Mouse (Mus musculus) left cerebral cortex, postnatal 25 days (tissue): ENCODE results near the gene Irak1. TPM values are rescaled to one million over a fixed set of nuclear protein-coding genes. Genes with fewer than 3 reads are reported as not detected.

ENCODE experiments used
- DNase-seq, 2 experiments: peaks; one replicate each; pipeline ENCODE4 v3.0.0; 2022; ENCODE audit warnings: low spot score in 2 of 2, mixed read lengths in 1 of 2
- intact Hi-C: fragments of 180-260 bp; cut with DNase I; formaldehyde crosslinking; loops from one replicate; pipeline ENCODE4 v1.15.1; 2025
- total RNA-seq, 2 experiments: library from RNA; stranded (reverse); gene quantifications; 2 replicates each; pipeline ENCODE4 v1.2.3; 2021

Gene Irak1
- 10 to 100 TPM; 39.5 to 44.0 TPM for total RNA-seq

DNA sequence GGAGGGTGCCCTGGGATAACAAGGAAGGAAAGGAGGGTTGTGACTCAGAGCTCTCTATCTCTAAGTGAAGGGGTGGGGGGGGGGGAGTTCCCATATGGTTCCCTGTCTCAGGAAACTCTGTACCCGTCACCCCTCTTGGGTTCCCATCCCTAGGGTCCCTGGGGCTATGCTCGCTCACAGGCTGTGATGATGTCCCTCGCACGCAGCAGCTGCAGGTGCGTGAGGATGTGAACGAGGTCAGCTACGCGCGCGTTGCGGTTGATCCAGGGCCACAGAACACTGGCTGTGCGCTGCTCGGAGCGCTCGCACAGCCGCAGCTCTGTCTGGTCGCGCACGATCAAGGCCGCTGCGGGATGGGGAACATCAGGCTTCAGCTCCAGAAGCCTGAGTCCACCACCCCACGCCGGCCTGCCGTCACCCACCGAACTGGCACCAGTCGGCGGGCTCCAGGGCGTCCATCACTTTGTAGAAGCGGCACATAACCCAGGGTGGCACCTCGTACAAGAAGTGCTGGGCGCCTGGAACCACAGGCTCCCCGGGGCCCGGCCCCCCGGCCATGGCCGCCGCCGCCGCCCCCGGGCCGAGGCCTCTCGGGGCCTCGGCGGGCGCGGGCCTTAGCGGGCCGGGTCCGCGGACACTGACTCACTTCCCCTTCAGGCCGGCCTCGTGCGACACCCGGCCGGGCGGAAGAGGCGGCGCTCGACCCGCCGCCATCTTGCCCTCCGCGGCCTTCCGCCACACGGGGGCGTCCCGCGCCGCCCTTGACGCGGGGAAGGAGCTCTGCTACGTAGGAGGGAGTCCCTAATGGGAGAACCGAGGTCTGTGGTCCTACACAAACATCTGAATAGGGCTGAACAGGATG, at the start of gene Irak1:
Gene Irak1, minus strand, starts transcription at position 731 of the 862 bp plus-strand sequence.
- peak; percentile 52 to 54 for DNase-seq
- intact Hi-C loops = loop anchor here (1.0 kb wide), 1 partner anchor 56 kb away; no protein-coding TSS in a partner anchor

DNA sequence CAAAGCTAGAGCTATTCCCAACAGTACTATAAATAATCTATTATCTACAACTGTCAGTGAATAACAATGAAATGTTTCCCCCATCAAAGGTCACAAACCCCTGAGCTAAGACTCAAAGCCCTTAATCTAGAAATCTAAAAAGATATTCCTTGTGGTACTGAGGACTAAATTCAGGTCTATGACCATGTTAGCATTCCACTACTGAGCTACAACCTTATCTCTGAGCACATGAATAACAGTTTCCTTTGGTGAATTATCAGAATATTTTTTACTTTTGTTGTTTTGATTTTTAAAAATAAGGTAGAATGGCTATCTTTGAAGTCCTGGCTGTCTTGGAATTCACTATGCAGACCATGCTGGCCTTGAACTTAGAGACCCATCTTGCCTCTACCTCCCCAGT, 47.1 kb upstream of the Irak1 start:
- intact Hi-C loops = no loop called here
- DNase-seq = no peak

DNA sequence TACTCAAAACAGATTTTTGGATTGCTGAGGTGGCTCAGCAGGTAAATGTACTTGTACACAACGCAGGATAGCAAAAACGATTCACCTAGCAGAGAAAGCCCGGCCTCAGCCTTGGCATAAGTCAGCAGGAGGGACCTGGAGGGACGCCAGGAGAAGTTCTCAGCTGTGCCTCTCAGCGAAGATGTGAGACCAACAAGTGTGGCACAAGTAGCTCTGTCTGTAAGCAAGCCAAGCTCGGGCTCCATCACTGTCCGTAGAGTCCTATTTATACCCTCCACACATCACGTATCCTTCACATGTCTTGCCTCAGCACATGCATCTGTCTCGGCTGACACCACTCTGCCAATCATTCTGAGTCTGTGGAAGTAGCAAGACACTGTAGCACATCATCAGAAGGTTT, 44.2 kb upstream of the Irak1 start:
- intact Hi-C loops = loop anchor here (5.0 kb wide), 1 partner anchor 101 kb away; the partner anchor contains the start of gene Hcfc1
- peak in 1 of 2 experiments; percentile 33 for DNase-seq

DNA sequence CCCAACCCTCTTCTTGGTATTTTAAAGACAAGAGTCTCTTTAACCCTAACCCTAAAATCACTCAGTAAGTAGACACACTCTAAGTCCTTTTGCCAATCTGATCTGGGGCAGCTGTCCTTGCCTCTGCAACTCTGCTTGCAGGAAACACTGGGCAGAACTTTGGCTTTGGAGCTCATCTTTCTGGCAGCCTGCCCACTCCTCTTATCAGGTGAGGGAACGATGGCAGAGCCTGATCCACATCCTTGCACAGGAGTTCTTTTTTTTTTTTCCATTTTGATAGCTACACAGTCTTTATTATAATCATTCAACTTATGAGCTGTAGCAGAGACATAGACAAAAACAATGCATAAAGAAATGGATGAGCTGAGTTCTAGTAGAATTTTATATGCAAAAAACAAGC, 21.4 kb upstream of the Irak1 start:
- DNase-seq = no peak
- intact Hi-C loops = no loop called here

DNA sequence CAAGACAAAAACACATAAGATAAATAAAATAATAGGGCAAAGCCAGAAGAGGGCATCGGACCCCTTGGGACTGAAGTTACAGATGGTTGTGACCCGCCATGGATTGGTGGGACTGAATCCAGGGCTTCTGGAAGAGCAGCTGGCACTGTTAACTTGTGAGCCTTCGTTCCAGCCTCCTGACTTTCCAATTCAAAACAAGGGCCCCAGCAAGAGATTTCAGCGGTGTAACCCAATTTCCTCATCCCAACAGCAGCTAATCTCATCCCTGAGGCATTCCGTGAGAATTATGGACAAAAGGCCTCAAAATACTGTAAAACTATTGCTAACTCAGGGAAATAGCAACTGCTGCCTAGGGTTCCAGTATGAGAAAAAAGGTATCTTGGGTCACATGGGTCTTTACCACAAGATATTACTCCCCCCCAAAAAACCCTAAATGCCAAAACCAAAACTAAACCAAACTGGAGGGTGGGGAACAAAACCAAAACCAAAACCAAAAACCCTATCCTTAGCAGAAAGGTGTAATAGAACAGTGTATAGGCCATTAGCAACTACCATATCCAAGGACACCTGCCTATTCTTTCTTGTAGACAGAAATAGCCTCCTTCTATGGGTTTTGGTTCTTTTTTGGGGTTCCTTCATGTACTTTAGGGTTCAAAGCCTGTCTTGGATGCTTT, 14.1 kb upstream of the Irak1 start:
- no peak for DNase-seq
- intact Hi-C loops = no loop called here

DNA sequence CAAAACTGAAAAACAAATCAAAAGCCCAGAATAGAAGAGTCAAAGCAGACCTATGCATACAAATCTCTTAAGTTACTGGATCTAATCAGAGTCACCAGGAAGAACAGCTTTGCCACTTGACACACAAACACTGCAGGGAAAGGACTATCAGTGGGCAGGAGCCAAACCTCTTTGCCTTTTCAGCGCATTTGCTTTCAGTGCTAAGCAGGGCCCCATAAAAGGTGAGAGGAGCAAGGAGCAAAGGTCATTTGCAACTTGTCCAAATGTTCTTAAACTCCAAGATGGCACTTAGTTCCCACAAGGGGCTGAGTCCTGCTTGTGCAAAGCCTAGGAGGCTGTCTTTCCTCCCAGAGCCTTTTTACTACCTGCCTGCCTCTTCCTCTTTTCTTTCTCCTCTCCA, 6.3 kb upstream of the Irak1 start:
- DNase-seq = no peak
- intact Hi-C loops = no loop called here

DNA sequence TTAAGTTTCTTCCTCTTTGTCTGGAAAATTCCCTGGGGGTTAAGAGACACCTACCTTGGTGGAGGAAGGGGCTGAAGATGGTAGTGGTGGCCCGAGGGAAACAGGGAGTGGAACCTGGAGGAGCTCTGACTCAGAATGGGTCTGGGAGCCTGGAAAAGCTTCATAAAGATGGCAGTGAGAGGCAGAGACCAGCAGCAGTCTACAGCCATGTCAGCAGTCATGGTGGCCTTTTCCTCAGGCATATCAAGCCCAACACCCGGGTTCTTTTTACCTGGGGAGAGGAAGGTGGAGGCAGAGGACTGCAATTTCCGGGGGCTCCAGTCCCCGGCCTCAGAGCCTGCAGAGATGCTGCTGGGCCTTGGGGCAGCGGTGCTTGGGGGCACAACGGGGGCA, 927 bp downstream of the Irak1 start:
- no peak for DNase-seq

GRCm38 (mm10) chrX:74014597-74014996, 9.1 kb downstream of the Irak1 start:
- intact Hi-C loops = no loop called here

More for the DNA sequence above, 927 bp downstream of the Irak1 start:
- intact Hi-C loops = loop anchor here (1.0 kb wide), 1 partner anchor 55 kb away; no protein-coding TSS in a partner anchor

DNA sequence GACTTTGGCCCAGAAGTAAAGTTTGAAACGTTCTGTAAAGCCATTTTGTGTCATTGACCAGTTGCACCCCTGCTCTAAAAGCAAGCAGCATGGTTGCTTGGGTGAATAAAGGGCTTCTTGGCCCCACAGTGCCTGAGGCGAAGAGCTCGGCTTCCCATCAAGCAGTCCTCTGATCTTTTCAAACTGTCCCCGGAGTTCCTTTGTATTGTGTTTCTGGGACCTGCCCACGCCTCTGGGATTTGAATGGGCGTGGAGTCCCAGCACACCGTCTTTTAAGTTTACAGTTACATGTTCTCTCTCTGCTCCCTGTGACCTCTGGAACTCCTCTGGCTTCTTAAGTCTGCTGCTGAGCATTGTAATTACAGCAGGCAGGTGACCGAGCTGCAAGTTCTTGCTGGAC, 15.7 kb downstream of the Irak1 start:
- no peak for DNase-seq
- intact Hi-C loops = no loop called here

More at GRCm38 (mm10) chrX:74014597-74014996, 9.1 kb downstream of the Irak1 start:
- DNase-seq = no peak

GRCm38 (mm10) chrX:74006401-74006800, 17.3 kb downstream of the Irak1 start:
- DNase-seq = no peak
- intact Hi-C loops = no loop called here

- DNase-seq = no peak
- intact Hi-C loops = no loop called here
These were observed 20.1 kb downstream of the Irak1 start for GRCm38 (mm10) chrX:74003644-74004043.

DNA sequence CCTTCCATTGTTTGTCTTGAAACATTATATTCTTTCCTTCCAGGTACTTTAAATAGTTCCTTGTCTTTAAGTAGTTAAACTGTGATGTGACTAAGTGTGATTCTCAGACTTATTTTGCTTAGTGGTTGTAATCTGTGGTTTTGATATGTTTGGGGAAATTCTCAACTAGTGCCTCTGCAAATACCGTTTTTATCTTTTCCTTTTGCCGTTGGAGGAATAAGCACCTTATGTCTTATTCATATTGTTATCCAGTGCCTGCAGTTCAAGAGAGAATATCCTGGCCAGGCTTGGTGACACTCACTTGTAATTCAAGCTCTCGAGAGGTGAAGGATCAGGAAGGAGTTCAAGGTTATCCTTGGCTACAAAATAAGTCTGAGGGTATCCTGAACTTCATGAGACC, 22.7 kb downstream of the Irak1 start:
- DNase-seq = no peak
- intact Hi-C loops = no loop called here

- intact Hi-C loops = loop anchor here (2.0 kb wide), 1 partner anchor 32 kb away; the partner anchor contains the start of gene Hcfc1
- peak; percentile 49 to 80 for DNase-seq
These were observed 24.5 kb downstream of the Irak1 start for GRCm38 (mm10) chrX:73998911-73999869.

DNA sequence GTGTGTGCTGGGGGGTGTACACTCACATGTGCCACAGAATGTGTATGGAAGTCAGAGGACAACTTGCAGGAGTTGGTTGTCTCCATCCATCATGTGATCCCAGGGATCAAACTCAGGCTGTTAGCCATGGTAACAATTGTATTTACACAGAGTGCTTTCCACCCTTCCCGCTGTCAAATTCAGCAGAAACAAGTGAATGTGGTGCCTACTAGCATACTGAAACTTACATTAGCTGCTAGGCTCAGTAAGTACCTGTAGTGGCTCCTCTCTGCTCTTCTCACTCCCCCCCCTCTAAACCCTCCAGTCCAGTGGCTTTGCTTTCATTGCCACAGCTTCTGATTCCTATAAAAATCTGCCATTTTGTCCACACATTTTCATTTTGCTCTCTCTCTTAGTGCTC, 45.9 kb downstream of the Irak1 start:
- intact Hi-C loops = no loop called here

DNA sequence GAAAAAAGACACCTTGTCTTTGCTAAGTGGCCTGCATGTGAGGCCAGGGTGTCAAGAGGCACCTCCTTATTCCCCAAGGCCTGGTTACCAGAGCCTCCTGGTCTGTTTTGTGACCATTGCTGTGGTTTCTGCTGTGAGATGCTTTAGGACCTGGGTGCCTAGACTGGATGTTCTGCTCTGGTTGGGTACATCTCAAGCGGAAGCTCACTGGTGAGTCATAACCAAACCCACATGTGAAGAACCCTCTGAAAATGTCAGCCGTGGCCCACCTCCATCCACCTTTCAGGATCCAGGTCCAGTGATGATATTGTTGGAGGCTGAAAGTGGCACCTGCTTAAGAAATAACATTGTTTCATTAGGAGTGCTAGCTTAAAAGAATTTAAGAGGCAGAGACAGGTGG, 47.4 kb downstream of the Irak1 start:
- no peak for DNase-seq
- intact Hi-C loops = no loop called here

More for the DNA sequence above, 45.9 kb downstream of the Irak1 start:
- DNase-seq = no peak

GRCm38 (mm10) chrX:73972774-73973173, 50.9 kb downstream of the Irak1 start:
- intact Hi-C loops = no loop called here
- DNase-seq = no peak

GRCm38 (mm10) chrX:73970781-73971180, 52.9 kb downstream of the Irak1 start:
- no peak for DNase-seq
- intact Hi-C loops = no loop called here

DNA sequence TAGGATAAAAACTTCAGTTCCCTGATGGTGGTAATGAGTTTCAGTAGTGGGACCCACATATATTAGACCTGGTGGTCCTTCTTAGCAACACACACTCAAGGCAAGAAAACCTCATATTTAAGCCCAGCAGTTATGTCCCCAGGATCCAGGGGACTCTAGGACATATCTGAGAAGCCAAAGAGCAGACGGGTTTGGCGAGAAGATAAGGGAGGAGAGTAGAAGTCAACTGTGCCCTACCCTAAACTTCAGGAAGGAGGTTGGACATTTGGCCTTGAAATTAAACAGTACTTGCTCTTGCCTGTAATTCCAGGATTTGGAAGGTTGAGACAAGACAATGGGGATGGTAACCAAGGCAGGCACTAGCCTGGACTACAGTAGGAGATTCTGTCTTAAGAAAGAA, 54.0 kb downstream of the Irak1 start:
- no peak for DNase-seq
- intact Hi-C loops = loop anchor here (5.0 to 10.0 kb wide), 3 partner anchors 98 to 445 kb away; partner anchors contain the start of gene Flna

GRCm38 (mm10) chrX:73969167-73969566, 54.6 kb downstream of the Irak1 start:
- intact Hi-C loops = loop anchor here (5.0 to 10.0 kb wide), 3 partner anchors 98 to 446 kb away; partner anchors contain the start of gene Flna
- DNase-seq = no peak
